Mouse (Mus musculus) embryonic facial prominence, embryonic 11.5 days (tissue): ENCODE data around the gene Ighmbp2. TPM values are rescaled to one million over a fixed set of nuclear protein-coding genes. Genes with fewer than 3 reads are reported as not detected.
"Not testable (repeated sequence)": the region's sequence is repeated elsewhere in the genome, so short reads cannot be mapped to it uniquely, and the experiment has no call there.

Experiments
- ATAC-seq: fragments of 200-750 bp; cut with Nextera tagmentation; replicated peaks from 2 replicates; pipeline ENCODE4 v1.8.0; 2017; ENCODE audit warnings: low read depth; ENCODE audit not compliant: insufficient number of reproducible peaks, low FRiP score, low TSS enrichment
- DNase-seq: peaks from one replicate; pipeline ENCODE4 v3.0.0-alpha.2; 2015; ENCODE audit warnings: low spot score
- H3K27ac ChIP-seq: fragments of 300-500 bp; sonication (generic); replicated peaks from 2 replicates; pipeline ENCODE4 v1.5.1; 2014; ENCODE audit warnings: mild to moderate bottlenecking, low read depth, low read length, control low read depth
- H3K27me3 ChIP-seq: fragments of 300-500 bp; sonication (generic); 2 replicates; pipeline ENCODE4 v1.6.1; 2014; ENCODE audit warnings: mild to moderate bottlenecking, low read length, moderate library complexity, mixed read lengths; ENCODE audit not compliant: control insufficient read depth, insufficient read depth
- H3K36me3 ChIP-seq: fragments of 300-500 bp; sonication (generic); replicated peaks from 2 replicates; pipeline ENCODE4 v1.6.1; 2014; ENCODE audit warnings: low read depth, mild to moderate bottlenecking, low read length, moderate library complexity, mixed read lengths; ENCODE audit not compliant: control insufficient read depth, insufficient read depth
- H3K4me1 ChIP-seq: fragments of 300-500 bp; sonication (generic); 2 replicates; pipeline ENCODE4 v1.6.1; 2014; ENCODE audit warnings: low read length, mixed read lengths; ENCODE audit not compliant: control insufficient read depth, insufficient read depth
- H3K4me2 ChIP-seq: fragments of 300-500 bp; sonication (generic); 2 replicates; pipeline ENCODE4 v1.6.1; 2014; ENCODE audit warnings: low read depth, mild to moderate bottlenecking, control low read depth, low read length, moderate library complexity
- H3K4me3 ChIP-seq: fragments of 300-500 bp; sonication (generic); 2 replicates; pipeline ENCODE4 v1.5.1; 2014; ENCODE audit warnings: low read depth, low read length, control low read depth
- H3K9ac ChIP-seq: fragments of 300-500 bp; sonication (generic); replicated peaks from 2 replicates; pipeline ENCODE4 v1.6.1; 2014; ENCODE audit warnings: mild to moderate bottlenecking, control low read depth, low read length
- H3K9me3 ChIP-seq: fragments of 300-500 bp; sonication (generic); replicated peaks from 2 replicates; pipeline ENCODE4 v1.6.1; 2016; ENCODE audit warnings: mild to moderate bottlenecking, low read length, inconsistent platforms, mixed read lengths; ENCODE audit not compliant: control insufficient read depth
- WGBS: fragments of 180-500 bp; shearing (Covaris S2); extraction: QIAGEN DNeasy Blood & Tissue Kit; methylation state at CpG from one replicate; pipeline ENCODE4 v1.1.7; 2014; 5-methylcytosine and 5-hydroxymethylcytosine counted together
- polyA plus RNA-seq: library from polyadenylated mRNA; unstranded; fragments of >200 nt; fragmentation: Nextera tagmentation; extraction: Ambion mirVana; gene quantifications from 2 replicates; pipeline ENCODE4 v1.2.1, GENCODE M21; 2014

Ighmbp2 gene
- polyA plus RNA-seq, 1 experiment from 2014 or later = 6.0 TPM

DNA sequence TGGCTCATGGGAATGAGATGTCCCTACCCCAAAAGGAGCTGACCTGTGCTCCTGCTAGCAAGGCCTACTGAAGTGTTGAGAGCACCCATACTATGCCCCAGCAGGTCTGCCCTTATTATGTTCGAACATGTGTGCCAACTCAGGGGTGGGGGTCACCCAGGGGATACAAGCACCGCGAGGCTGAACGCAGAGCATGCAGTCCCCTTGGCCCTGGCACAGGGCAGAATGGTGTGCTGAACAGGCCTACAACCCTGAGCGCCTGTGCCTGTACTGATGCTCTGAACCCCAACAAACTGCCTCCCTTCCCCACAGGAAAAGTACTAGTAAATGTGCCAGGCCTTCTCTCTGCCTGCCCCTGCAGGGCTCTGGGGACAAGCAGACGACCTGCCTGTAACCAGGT, 18.5 kb downstream of the Ighmbp2 start:
- no peaks in the 10 kb centered on the region for H3K4me1 ChIP-seq
- peaks cover 16% of the 10 kb centered on the region for H3K36me3 ChIP-seq
- DNase-seq (no peak), ATAC-seq (no peak)
- H3K9ac ChIP-seq = no peak overlapping the region
- WGBS = 93% methylated on average over 6 of the region's 6 CpGs
- no peak overlapping the region for H3K27ac ChIP-seq
- H3K4me2 ChIP-seq = no peak overlapping the region
- H3K9me3 ChIP-seq = no peaks in the 10 kb centered on the region
- no peak overlapping the region for H3K4me3 ChIP-seq
- H3K27me3 ChIP-seq = no peaks in the 10 kb centered on the region

- no peak for ATAC-seq
Observed at GRCm38 (mm10) chr19:3261764-3262525, 20.9 kb downstream of the Ighmbp2 start.

GRCm38 (mm10) chr19:3261336-3261735, 21.5 kb downstream of the Ighmbp2 start:
- no peak overlapping the region for H3K4me2 ChIP-seq
- H3K27ac ChIP-seq = no peak overlapping the region
- no peaks in the 10 kb centered on the region for H3K4me1 ChIP-seq
- 90% methylated on average over 7 of the region's 7 CpGs for WGBS
- no peaks in the 10 kb centered on the region for H3K27me3 ChIP-seq
- ATAC-seq = no peak
- H3K36me3 ChIP-seq = peaks cover 12% of the 10 kb centered on the region
- no peak for DNase-seq
- no peak overlapping the region for H3K4me3 ChIP-seq
- no peak overlapping the region for H3K9ac ChIP-seq
- no peaks in the 10 kb centered on the region for H3K9me3 ChIP-seq

More at GRCm38 (mm10) chr19:3261764-3262525, 20.9 kb downstream of the Ighmbp2 start:
- WGBS = 77% methylated on average over 12 of the region's 12 CpGs
- H3K4me3 ChIP-seq = no peak overlapping the region
- H3K36me3 ChIP-seq = peaks cover 16% of the 10 kb centered on the region
- H3K9me3 ChIP-seq = no peaks in the 10 kb centered on the region
- H3K27me3 ChIP-seq = no peaks in the 10 kb centered on the region
- H3K4me2 ChIP-seq = no peak overlapping the region
- DNase-seq = no peak
- H3K9ac ChIP-seq = no peak overlapping the region
- no peaks in the 10 kb centered on the region for H3K4me1 ChIP-seq
- H3K27ac ChIP-seq = no peak overlapping the region

- Histone ChIP-seq H3K4me2 (no peak overlapping the region), H3K27me3 (no peaks in the 10 kb centered on the region), H3K9me3 (no peaks in the 10 kb centered on the region), H3K27ac (no peak overlapping the region), H3K36me3 (peaks cover 12% of the 10 kb centered on the region), H3K4me3 (no peak overlapping the region), H3K4me1 (no peaks in the 10 kb centered on the region), H3K9ac (no peak overlapping the region)
- 87% methylated on average over 3 of the region's 3 CpGs for WGBS
- ATAC-seq = no peak
- no peak for DNase-seq
Observed at GRCm38 (mm10) chr19:3260591-3260990, 22.2 kb downstream of the Ighmbp2 start.

GRCm38 (mm10) chr19:3260016-3260415, 22.8 kb downstream of the Ighmbp2 start:
- Histone ChIP-seq H3K36me3 (peaks cover 12% of the 10 kb centered on the region), H3K27ac (no peak overlapping the region), H3K9ac (no peak overlapping the region), H3K27me3 (no peaks in the 10 kb centered on the region), H3K4me3 (no peak overlapping the region), H3K4me1 (no peaks in the 10 kb centered on the region), H3K9me3 (no peaks in the 10 kb centered on the region), H3K4me2 (no peak overlapping the region)
- ATAC-seq (no peak), DNase-seq (no peak)
- WGBS = 90% methylated on average over 8 of the region's 8 CpGs

DNA sequence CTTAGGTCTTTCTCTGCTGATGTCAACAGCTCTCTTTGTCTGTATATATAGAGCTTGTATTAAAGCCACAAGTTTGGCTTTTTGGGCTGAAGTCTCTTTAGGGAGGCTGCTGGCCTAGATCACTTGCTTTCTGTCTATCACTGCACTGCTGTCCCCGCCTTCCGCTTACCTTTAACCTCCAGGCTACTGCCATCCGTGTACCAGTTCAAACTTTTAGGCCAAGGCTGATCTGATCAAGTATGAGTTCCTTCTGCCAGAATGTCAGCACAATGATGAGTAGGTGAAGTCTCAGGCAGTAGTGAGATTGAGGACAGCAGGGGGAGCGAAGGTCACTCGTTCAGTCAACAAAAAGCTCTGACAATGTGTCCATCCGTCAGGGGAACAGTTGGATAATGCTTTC, 57.6 kb downstream of the Ighmbp2 start:
- ATAC-seq, H3K9ac ChIP-seq, H3K4me2 ChIP-seq, H3K27ac ChIP-seq, H3K36me3 ChIP-seq, H3K9me3 ChIP-seq, H3K4me3 ChIP-seq, DNase-seq, H3K4me1 ChIP-seq, H3K27me3 ChIP-seq: not testable (repeated sequence)
- 75% methylated on average over 3 of the region's 6 CpGs for WGBS

- H3K27ac ChIP-seq, H3K27me3 ChIP-seq, H3K4me1 ChIP-seq, H3K36me3 ChIP-seq, H3K4me2 ChIP-seq, H3K9me3 ChIP-seq, H3K9ac ChIP-seq, H3K4me3 ChIP-seq, ATAC-seq, DNase-seq: not testable (repeated sequence)
- 78% methylated on average over 1 of the region's 1 CpGs for WGBS
Observed at GRCm38 (mm10) chr19:3214937-3215336, 67.9 kb downstream of the Ighmbp2 start.
